Mouse (Mus musculus) liver, adult 2 months (tissue): ENCODE data around the gene Kalrn.

Experiments
- CTCF ChIP-seq: fragments of 200-500 bp; IDR thresholded peaks from 2 replicates; pipeline ENCODE4 v1.5.1; 2011; ENCODE audit warnings: low read depth, low read length, control low read depth
- POLR2A ChIP-seq: fragments of 200-500 bp; IDR thresholded peaks from 2 replicates; pipeline ENCODE4 v1.6.1; 2011; ENCODE audit warnings: low read length, control low read depth; ENCODE audit not compliant: insufficient read depth; ENCODE audit errors: extremely low read depth

DNA sequence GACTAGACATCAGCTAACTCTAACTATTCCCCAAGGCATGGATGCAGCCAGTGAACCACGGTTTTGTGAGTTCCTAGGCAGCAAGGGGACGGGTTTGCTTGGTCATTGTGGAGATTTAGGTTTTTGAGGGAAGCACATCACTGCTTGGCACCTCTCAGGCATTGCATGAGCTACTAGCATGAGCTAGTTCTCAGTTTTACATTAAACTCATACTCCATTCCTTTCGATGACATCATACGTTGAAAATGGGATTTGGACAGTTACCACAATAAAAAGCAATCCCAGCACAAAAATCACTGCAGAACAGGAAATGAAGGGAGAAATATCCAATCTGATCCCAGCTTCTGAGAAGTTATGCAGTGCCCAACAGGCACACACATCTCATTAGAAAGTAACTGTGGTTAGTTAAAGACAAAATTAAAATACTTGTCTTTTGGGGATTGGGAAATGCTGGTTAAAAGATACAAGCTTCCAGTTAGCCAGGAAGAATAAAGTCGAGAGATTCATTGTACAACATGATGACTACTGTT lies 23.8 kb downstream of the Kalrn start:
- TF ChIP-seq POLR2A: no peak
- TF ChIP-seq CTCF: no peak
